Mouse (Mus musculus) hindbrain, embryonic 10.5 days (tissue): ENCODE data around the gene Pecr. TPM values are rescaled to one million over a fixed set of nuclear protein-coding genes. Genes with fewer than 3 reads are reported as not detected.
"Not testable (repeated sequence)": the region's sequence is repeated elsewhere in the genome, so short reads cannot be mapped to it uniquely, and the experiment has no call there.

ENCODE experiments used
- DNase-seq: peaks from one replicate; pipeline ENCODE4 v3.0.0-alpha.2; 2017; ENCODE audit warnings: low spot score
- H3K27ac ChIP-seq: fragments of 300-500 bp; sonication (generic); 2 replicates; pipeline ENCODE4 v1.5.1; 2016; ENCODE audit warnings: mild to moderate bottlenecking, moderate library complexity
- H3K27me3 ChIP-seq: fragments of 300-500 bp; sonication (generic); 2 replicates; pipeline ENCODE4 v1.6.1; 2016; ENCODE audit warnings: mild to moderate bottlenecking; ENCODE audit not compliant: poor library complexity, insufficient read depth, severe bottlenecking
- H3K36me3 ChIP-seq: fragments of 300-500 bp; sonication (generic); 2 replicates; pipeline ENCODE4 v1.6.1; 2016; ENCODE audit warnings: mild to moderate bottlenecking, moderate library complexity
- H3K4me1 ChIP-seq: fragments of 300-500 bp; sonication (generic); replicated peaks from 2 replicates; pipeline ENCODE4 v1.6.1; 2016; ENCODE audit warnings: mild to moderate bottlenecking
- H3K4me3 ChIP-seq: fragments of 300-500 bp; sonication (generic); 2 replicates; pipeline ENCODE4 v1.5.1; 2016; ENCODE audit warnings: mild to moderate bottlenecking, moderate library complexity
- H3K9me3 ChIP-seq: fragments of 300-500 bp; sonication (generic); 2 replicates; pipeline ENCODE4 v1.6.1; 2016; ENCODE audit warnings: mild to moderate bottlenecking, moderate library complexity
- WGBS: fragments of 180-500 bp; shearing (Covaris S2); methylation state at CpG from one replicate; pipeline ENCODE4 v1.1.7; 2016; 5-methylcytosine and 5-hydroxymethylcytosine counted together
- polyA plus RNA-seq: library from polyadenylated mRNA; unstranded; fragments of >200 nt; fragmentation: Nextera tagmentation; extraction: Ambion mirVana; gene quantifications from 2 replicates; pipeline ENCODE4 v1.2.1, GENCODE M21; 2016

The Pecr gene
- polyA plus RNA-seq, 1 experiment from 2014 or later, result 22.8 TPM

GRCm38 (mm10) chr1:72242581-72243143 lies 41.5 kb downstream of the Pecr start:
- H3K4me3 ChIP-seq, result no peak overlapping the region
- no peaks in the 10 kb centered on the region for H3K9me3 ChIP-seq
- no peak overlapping the region for H3K27ac ChIP-seq
- peaks cover 10% of the 10 kb centered on the region; the same call in 1 of the 2 replicates for H3K4me1 ChIP-seq
- no peaks in the 10 kb centered on the region for H3K27me3 ChIP-seq
- no peak for DNase-seq
- WGBS, result 87% methylated on average over 5 of the region's 5 CpGs
- H3K36me3 ChIP-seq, result no peaks in the 10 kb centered on the region

- not testable (repeated sequence) for H3K36me3 ChIP-seq, DNase-seq, H3K4me3 ChIP-seq, H3K27ac ChIP-seq, H3K9me3 ChIP-seq
- peaks cover 13% of the 10 kb centered on the region for H3K27me3 ChIP-seq
- 78% methylated on average over 3 of the region's 3 CpGs for WGBS
- H3K4me1 ChIP-seq, result peaks cover 18% of the 10 kb centered on the region; the same call in 1 of the 2 replicates
These were observed 45.0 kb downstream of the Pecr start for GRCm38 (mm10) chr1:72239113-72239512.

- no peaks in the 10 kb centered on the region for H3K36me3 ChIP-seq
- no peak overlapping the region; the same call in 1 of the 2 replicates for H3K4me3 ChIP-seq
- DNase-seq, result no peak
- peaks cover 23% of the 10 kb centered on the region for H3K4me1 ChIP-seq
- H3K9me3 ChIP-seq, result no peaks in the 10 kb centered on the region
- WGBS, result 69% methylated on average over 10 of the region's 10 CpGs
- peaks cover 18% of the 10 kb centered on the region for H3K27me3 ChIP-seq
- no peak overlapping the region for H3K27ac ChIP-seq
These were observed 46.0 kb downstream of the Pecr start for GRCm38 (mm10) chr1:72238016-72238580.

GRCm38 (mm10) chr1:72237007-72237775 lies 46.9 kb downstream of the Pecr start:
- Histone ChIP-seq H3K36me3 (no peaks in the 10 kb centered on the region), H3K27me3 (peaks cover 20% of the 10 kb centered on the region), H3K9me3 (no peaks in the 10 kb centered on the region), H3K4me3 (peak overlapping the region; percentile 28), H3K4me1 (peaks cover 24% of the 10 kb centered on the region), H3K27ac (no peak overlapping the region)
- 10% methylated on average over 13 of the region's 13 CpGs for WGBS
- DNase-seq, result no peak

GRCm38 (mm10) chr1:72236363-72237006 lies 47.6 kb downstream of the Pecr start:
- under 1% methylated on average over 40 of the region's 50 CpGs for WGBS

GRCm38 (mm10) chr1:72232592-72232991 lies 51.5 kb downstream of the Pecr start:
- not testable (repeated sequence) for H3K9me3 ChIP-seq, DNase-seq, H3K36me3 ChIP-seq, H3K27ac ChIP-seq, H3K4me3 ChIP-seq
- 80% methylated on average over 10 of the region's 10 CpGs for WGBS
- Histone ChIP-seq H3K27me3 (peaks cover 20% of the 10 kb centered on the region), H3K4me1 (peaks cover 16% of the 10 kb centered on the region)

More at GRCm38 (mm10) chr1:72236363-72237006, 47.6 kb downstream of the Pecr start:
- not testable (repeated sequence) for H3K9me3 ChIP-seq, H3K36me3 ChIP-seq
- H3K4me3 ChIP-seq, result peak overlapping the region; percentile 63
- H3K27me3 ChIP-seq, result peaks cover 20% of the 10 kb centered on the region
- H3K27ac ChIP-seq, result peak overlapping the region; percentile 85
- peaks cover 24% of the 10 kb centered on the region for H3K4me1 ChIP-seq
- peak; percentile 85 for DNase-seq

GRCm38 (mm10) chr1:72228974-72229373 lies 55.1 kb downstream of the Pecr start:
- no peak for DNase-seq
- Histone ChIP-seq H3K27ac (no peak overlapping the region), H3K4me1 (peaks cover 19% of the 10 kb centered on the region), H3K36me3 (no peaks in the 10 kb centered on the region), H3K9me3 (0 out of 2 replicates have a peak, but pooled peaks cover 5% of the 10 kb centered on the region), H3K4me3 (no peak overlapping the region), H3K27me3 (peaks cover 21% of the 10 kb centered on the region)
- WGBS, result 33% methylated on average over 3 of the region's 3 CpGs

- DNase-seq, result no peak
- Histone ChIP-seq H3K4me1 (peaks cover 10% of the 10 kb centered on the region), H3K4me3 (no peak overlapping the region), H3K27me3 (peaks cover 26% of the 10 kb centered on the region), H3K36me3 (no peaks in the 10 kb centered on the region), H3K27ac (no peak overlapping the region), H3K9me3 (0 out of 2 replicates have a peak, but pooled peaks cover 5% of the 10 kb centered on the region)
- 91% methylated on average over 5 of the region's 5 CpGs for WGBS
These were observed 56.6 kb downstream of the Pecr start for GRCm38 (mm10) chr1:72227546-72227945.

GRCm38 (mm10) chr1:72226887-72227481 lies 57.1 kb downstream of the Pecr start:
- H3K27me3 ChIP-seq, result peaks cover 26% of the 10 kb centered on the region
- H3K9me3 ChIP-seq, result 0 out of 2 replicates have a peak, but pooled peaks cover 5% of the 10 kb centered on the region
- no peak for DNase-seq
- H3K27ac ChIP-seq, result no peak overlapping the region
- no peaks in the 10 kb centered on the region for H3K36me3 ChIP-seq
- WGBS, result 61% methylated on average over 4 of the region's 4 CpGs
- H3K4me1 ChIP-seq, result peaks cover 10% of the 10 kb centered on the region
- no peak overlapping the region for H3K4me3 ChIP-seq

- H3K4me3 ChIP-seq, result no peak overlapping the region
- peaks cover 10% of the 10 kb centered on the region for H3K4me1 ChIP-seq
- no peaks in the 10 kb centered on the region for H3K36me3 ChIP-seq
- peak; percentile 76 for DNase-seq
- peaks cover 26% of the 10 kb centered on the region for H3K27me3 ChIP-seq
- H3K27ac ChIP-seq, result no peak overlapping the region
- 2% methylated on average over 12 of the region's 18 CpGs for WGBS
- H3K9me3 ChIP-seq, result 0 out of 2 replicates have a peak, but pooled peaks cover 5% of the 10 kb centered on the region
These were observed 57.8 kb downstream of the Pecr start for GRCm38 (mm10) chr1:72226172-72226886.

GRCm38 (mm10) chr1:72225720-72226171 lies 58.4 kb downstream of the Pecr start:
- peak overlapping the region; percentile 88 for H3K27ac ChIP-seq
- H3K4me3 ChIP-seq, result peak overlapping the region; percentile 54
- not testable (repeated sequence) for H3K9me3 ChIP-seq, H3K36me3 ChIP-seq, H3K4me1 ChIP-seq
- WGBS, result under 1% methylated on average over 26 of the region's 31 CpGs
- peaks cover 26% of the 10 kb centered on the region for H3K27me3 ChIP-seq
- peak; percentile 86 for DNase-seq
